Mouse (Mus musculus) liver, postnatal 0 days (tissue): ENCODE results near the gene Trmt2a.
A peak's percentile ranks its signal among the peaks of the same experiment; 100 is the strongest.

Experiments used
- CTCF ChIP-seq: sonication (generic); IDR thresholded peaks from 2 replicates; pipeline ENCODE4 v1.5.1; 2016; ENCODE audit warnings: antibody characterized with exemption, low read depth
- EP300 ChIP-seq: IDR thresholded peaks from 2 replicates; pipeline ENCODE4 v1.6.1; 2016; ENCODE audit warnings: antibody characterized with exemption, low read depth, mild to moderate bottlenecking

- peak; percentile 54 for TF ChIP-seq CTCF
- TF ChIP-seq EP300, result no peak
These were observed 19.7 kb downstream of the Trmt2a start for GRCm38 (mm10) chr16:18268182-18268581.
